Mouse (Mus musculus) midbrain, postnatal 0 days (tissue): ENCODE results near the gene Six6. TPM values are rescaled to one million over a fixed set of nuclear protein-coding genes. Genes with fewer than 3 reads are reported as not detected.

ENCODE experiments used
- ATAC-seq: fragments of 200-750 bp; cut with Nextera tagmentation; 2 replicates; pipeline ENCODE4 v1.8.0; 2017; ENCODE audit warnings: moderate number of reproducible peaks, mild to moderate bottlenecking, moderate TSS enrichment, moderate library complexity; ENCODE audit not compliant: low FRiP score
- DNase-seq: peaks from one replicate; pipeline ENCODE4 v3.0.0-alpha.2; 2015; ENCODE audit warnings: low spot score
- H3K27ac ChIP-seq: fragments of 300-500 bp; sonication (generic); 2 replicates; pipeline ENCODE4 v1.5.1; 2014; ENCODE audit warnings: low read depth, mild to moderate bottlenecking, low read length, mixed read lengths
- H3K27me3 ChIP-seq: fragments of 300-500 bp; sonication (generic); 2 replicates; pipeline ENCODE4 v1.6.1; 2014; ENCODE audit warnings: low read length, control low read depth, mixed read lengths; ENCODE audit not compliant: insufficient read depth
- H3K36me3 ChIP-seq: fragments of 300-500 bp; sonication (generic); 2 replicates; pipeline ENCODE4 v1.6.1; 2014; ENCODE audit warnings: low read length, control low read depth, mixed read lengths; ENCODE audit not compliant: insufficient read depth
- H3K4me1 ChIP-seq: fragments of 300-500 bp; sonication (generic); 2 replicates; pipeline ENCODE4 v1.6.1; 2014; ENCODE audit warnings: mild to moderate bottlenecking, control low read depth, antibody characterized with exemption, low read length, mixed read lengths; ENCODE audit not compliant: insufficient read depth
- H3K4me2 ChIP-seq: fragments of 300-500 bp; sonication (generic); 2 replicates; pipeline ENCODE4 v1.6.1; 2014; ENCODE audit warnings: low read depth, mild to moderate bottlenecking, low read length, mixed read lengths; ENCODE audit not compliant: poor library complexity, severe bottlenecking
- H3K4me3 ChIP-seq: fragments of 300-500 bp; sonication (generic); 2 replicates; pipeline ENCODE4 v1.5.1; 2014; ENCODE audit warnings: low read depth, mild to moderate bottlenecking, low read length, moderate library complexity
- H3K9ac ChIP-seq: fragments of 300-500 bp; sonication (generic); replicated peaks from 2 replicates; pipeline ENCODE4 v1.6.1; 2014; ENCODE audit warnings: mild to moderate bottlenecking, low read length, moderate library complexity, mixed read lengths; ENCODE audit not compliant: poor library complexity, severe bottlenecking
- H3K9me3 ChIP-seq: fragments of 300-500 bp; sonication (generic); 2 replicates; pipeline ENCODE4 v1.6.1; 2016; ENCODE audit warnings: low read length, control low read depth
- CTCF ChIP-seq: IDR thresholded peaks from 2 replicates; pipeline ENCODE4 v1.5.1; 2016; ENCODE audit warnings: antibody characterized with exemption, mild to moderate bottlenecking
- WGBS: fragments of 180-500 bp; shearing (Covaris S2); extraction: QIAGEN DNeasy Blood & Tissue Kit; methylation state at CpG from one replicate; pipeline ENCODE4 v1.1.7; 2014; 5-methylcytosine and 5-hydroxymethylcytosine counted together
- polyA plus RNA-seq: library from polyadenylated mRNA; unstranded; fragments of >200 nt; fragmentation: Nextera tagmentation; extraction: Ambion mirVana; gene quantifications from 2 replicates; pipeline ENCODE4 v1.2.1, GENCODE M21; 2015
- total RNA-seq: library from RNA; depleted of rRNA; stranded (reverse); fragments of >200 nt; gene quantifications from 2 replicates; pipeline ENCODE4 v1.2.3, GENCODE M21; 2014

Six6 gene
- total and polyA plus RNA-seq, 2 experiments from 2014 or later, result 0.11 to 3.8 TPM

DNA sequence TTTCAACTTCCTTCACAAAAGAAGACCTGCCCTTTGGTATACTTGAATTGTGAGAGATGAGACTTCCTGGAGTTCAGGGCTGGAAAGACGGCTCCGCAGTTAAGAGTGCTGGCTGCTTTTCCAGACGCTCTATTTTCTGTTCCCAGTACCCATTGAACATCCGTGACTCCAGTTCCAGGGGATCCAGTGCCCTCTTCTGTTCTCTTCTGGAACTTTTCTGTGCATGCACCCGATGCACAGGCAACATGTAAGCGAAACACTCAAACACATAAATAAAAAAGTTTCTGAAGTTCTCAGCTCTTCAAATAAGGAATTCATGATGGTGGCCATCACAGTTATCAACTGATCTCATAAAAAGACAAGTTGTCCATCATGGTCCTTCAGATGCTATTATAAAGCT lies 23.1 kb downstream of the Six6 start:
- TF ChIP-seq CTCF, result no peak
- WGBS, result 54% methylated on average over 6 of the region's 6 CpGs
- Histone ChIP-seq H3K9me3 (no peaks in the 10 kb centered on the region), H3K36me3 (no peaks in the 10 kb centered on the region), H3K4me2 (no peak overlapping the region), H3K9ac (no peak overlapping the region), H3K4me1 (no peaks in the 10 kb centered on the region), H3K4me3 (no peak overlapping the region), H3K27ac (no peak overlapping the region), H3K27me3 (peaks cover 15% of the 10 kb centered on the region; the same call in 1 of the 2 replicates)
- ATAC-seq (no peak), DNase-seq (no peak)

DNA sequence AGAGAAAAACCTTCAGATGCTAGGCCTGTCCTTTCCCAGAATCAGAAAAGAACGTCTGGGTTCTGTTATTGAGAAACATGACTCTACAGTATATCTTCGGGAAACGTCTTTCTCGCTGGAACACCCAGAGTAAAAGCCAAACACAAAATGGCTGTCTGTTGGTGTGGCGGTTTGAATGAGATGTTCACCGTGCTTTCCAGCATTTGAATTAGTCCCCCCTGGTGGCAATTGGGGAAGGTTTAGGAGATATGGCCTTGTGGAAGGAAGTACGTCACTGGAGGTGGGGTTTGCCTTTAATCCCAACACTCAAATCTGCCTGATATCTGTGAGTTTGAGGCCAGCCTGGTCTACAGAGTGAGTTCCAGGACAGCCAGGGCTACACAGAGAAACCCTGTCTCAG lies 27.8 kb downstream of the Six6 start:
- DNase-seq, result no peak
- no peak for TF ChIP-seq CTCF
- no peak overlapping the region for H3K27ac ChIP-seq
- H3K9me3 ChIP-seq, result no peaks in the 10 kb centered on the region
- H3K4me1 ChIP-seq, result no peaks in the 10 kb centered on the region
- no peak for ATAC-seq
- peaks cover 26% of the 10 kb centered on the region for H3K27me3 ChIP-seq
- no peak overlapping the region for H3K4me2 ChIP-seq
- no peak overlapping the region for H3K4me3 ChIP-seq
- no peaks in the 10 kb centered on the region for H3K36me3 ChIP-seq
- no peak overlapping the region for H3K9ac ChIP-seq
- WGBS, result 86% methylated on average over 7 of the region's 7 CpGs

DNA sequence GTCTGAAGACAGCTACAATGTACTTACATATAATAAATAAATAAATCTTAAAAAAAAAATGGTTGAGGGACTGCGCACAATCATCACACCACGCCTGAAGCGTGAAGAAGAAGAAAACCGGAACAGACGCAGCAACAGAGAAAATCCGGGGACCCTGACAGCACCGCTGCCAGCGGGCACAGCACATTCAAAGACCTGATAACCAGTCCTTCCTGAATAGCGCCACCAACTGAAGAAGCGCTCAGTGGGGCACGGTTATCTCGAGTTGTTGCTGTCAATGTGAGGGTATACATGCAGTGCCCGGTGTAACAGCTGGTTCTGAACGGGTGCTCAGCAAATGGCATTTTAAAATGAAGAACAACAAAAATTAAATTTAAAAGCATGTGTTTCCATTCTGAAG lies 30.9 kb downstream of the Six6 start:
- ATAC-seq (no peak), DNase-seq (no peak)
- no peak overlapping the region for H3K9ac ChIP-seq
- H3K27ac ChIP-seq, result no peak overlapping the region
- WGBS, result 61% methylated on average over 14 of the region's 14 CpGs
- no peak overlapping the region for H3K4me3 ChIP-seq
- no peaks in the 10 kb centered on the region for H3K9me3 ChIP-seq
- no peaks in the 10 kb centered on the region for H3K4me1 ChIP-seq
- no peaks in the 10 kb centered on the region for H3K36me3 ChIP-seq
- no peak overlapping the region for H3K4me2 ChIP-seq
- TF ChIP-seq CTCF, result no peak
- H3K27me3 ChIP-seq, result peaks cover 46% of the 10 kb centered on the region

DNA sequence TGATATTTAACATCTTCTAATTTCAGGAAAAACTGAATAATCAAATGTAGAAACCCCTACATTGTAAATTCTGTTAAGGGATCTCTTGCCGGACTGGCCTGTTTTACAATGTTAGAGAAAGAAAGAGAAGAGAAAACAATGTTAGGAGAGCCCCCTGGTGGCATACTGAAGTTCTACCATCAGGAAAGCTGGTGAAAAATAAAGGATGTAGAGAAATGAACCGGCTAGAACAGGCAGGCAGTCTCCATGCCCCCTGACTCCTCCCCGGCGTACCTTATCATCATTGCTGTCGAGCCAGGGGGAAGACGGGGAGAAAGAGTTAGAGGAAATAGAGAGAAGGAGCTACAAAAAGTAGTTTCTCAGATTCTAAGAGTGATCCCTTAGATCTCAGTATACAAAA lies 33.5 kb downstream of the Six6 start:
- no peaks in the 10 kb centered on the region for H3K36me3 ChIP-seq
- H3K27me3 ChIP-seq, result peaks cover 51% of the 10 kb centered on the region
- H3K4me1 ChIP-seq, result no peaks in the 10 kb centered on the region
- 10% methylated on average over 6 of the region's 6 CpGs for WGBS
- TF ChIP-seq CTCF, result peak; percentile 83
- no peaks in the 10 kb centered on the region for H3K9me3 ChIP-seq
- H3K4me2 ChIP-seq, result no peak overlapping the region
- H3K4me3 ChIP-seq, result no peak overlapping the region
- DNase-seq (peak; percentile 71), ATAC-seq (no peak)
- no peak overlapping the region for H3K27ac ChIP-seq
- H3K9ac ChIP-seq, result no peak overlapping the region

DNA sequence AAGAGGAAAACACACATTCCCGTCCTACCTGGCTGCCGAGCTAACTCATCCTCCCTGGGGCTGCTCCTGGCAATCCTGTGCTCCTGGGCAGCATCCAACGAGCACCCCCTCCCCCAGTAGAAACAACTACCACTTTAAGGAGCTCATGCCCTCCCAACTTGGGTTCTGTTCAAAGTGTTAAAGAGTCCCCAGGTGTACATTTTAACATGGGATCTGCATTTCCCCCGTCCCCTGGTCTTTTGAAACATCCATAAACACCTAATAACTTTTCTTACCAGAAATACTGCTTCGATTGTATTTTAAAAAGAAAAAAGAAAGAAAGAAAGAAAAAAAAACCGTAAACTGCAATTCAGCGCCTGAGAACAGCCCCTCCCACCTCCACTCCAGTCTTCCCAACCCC lies 36.5 kb downstream of the Six6 start:
- WGBS, result 13% methylated on average over 7 of the region's 7 CpGs
- Histone ChIP-seq H3K27me3 (peaks cover 41% of the 10 kb centered on the region), H3K27ac (no peak overlapping the region), H3K4me2 (peak overlapping the region; percentile 39), H3K4me3 (no peak overlapping the region), H3K9me3 (no peaks in the 10 kb centered on the region), H3K36me3 (no peaks in the 10 kb centered on the region), H3K4me1 (no peaks in the 10 kb centered on the region), H3K9ac (no peak overlapping the region)
- ATAC-seq, result no peak
- TF ChIP-seq CTCF, result no peak
- DNase-seq, result no peak

DNA sequence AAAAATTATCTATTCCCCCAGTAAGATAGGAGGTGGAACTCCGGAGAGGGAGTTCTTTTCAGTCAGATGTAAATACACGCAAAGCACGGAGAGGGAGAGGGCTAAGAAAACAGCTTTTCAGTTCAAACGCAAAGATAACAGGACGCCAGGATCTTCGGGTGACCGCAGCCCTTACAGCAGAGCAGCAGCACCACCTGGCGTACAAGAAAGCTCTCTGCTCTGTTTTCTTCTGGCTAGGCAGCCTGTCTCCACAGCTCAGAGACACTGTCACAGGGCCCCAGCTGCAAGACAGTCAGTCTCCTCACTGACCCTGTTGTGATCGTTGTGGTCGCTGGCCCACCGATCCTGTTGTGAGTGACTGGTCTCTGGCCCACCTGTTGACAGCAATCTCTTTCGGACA lies 37.0 kb downstream of the Six6 start:
- no peak overlapping the region for H3K9ac ChIP-seq
- H3K4me3 ChIP-seq, result no peak overlapping the region
- peak; percentile 93 for TF ChIP-seq CTCF

More for the DNA sequence above, 37.0 kb downstream of the Six6 start:
- Histone ChIP-seq H3K9me3 (no peaks in the 10 kb centered on the region), H3K4me1 (no peaks in the 10 kb centered on the region), H3K36me3 (no peaks in the 10 kb centered on the region), H3K27me3 (peaks cover 37% of the 10 kb centered on the region), H3K4me2 (peak overlapping the region; percentile 39), H3K27ac (no peak overlapping the region)
- peak; percentile 84 for DNase-seq
- ATAC-seq, result peak; percentile 73
- WGBS, result under 1% methylated on average over 12 of the region's 12 CpGs
